Mouse (Mus musculus) thymus, adult 2 months (tissue): ENCODE results near the gene Fam173a.

ENCODE experiments used
- CTCF ChIP-seq: fragments of 200-500 bp; IDR thresholded peaks from 2 replicates; pipeline ENCODE4 v1.5.1; 2012; ENCODE audit warnings: mild to moderate bottlenecking, control low read depth, low read length, moderate library complexity, borderline replicate concordance; ENCODE audit not compliant: control insufficient read depth, poor library complexity, insufficient read depth; ENCODE audit errors: extremely low read depth
- POLR2A ChIP-seq: fragments of 200-500 bp; IDR thresholded peaks from 2 replicates; pipeline ENCODE4 v1.6.1; 2012; ENCODE audit warnings: mild to moderate bottlenecking, low read length, control low read depth, moderate library complexity; ENCODE audit not compliant: control insufficient read depth, poor library complexity, insufficient read depth; ENCODE audit errors: extremely low read depth

GRCm38 (mm10) chr17:25769331-25769730, 23.4 kb downstream of the Fam173a start:
- TF ChIP-seq CTCF (no peak), POLR2A (no peak)
